Mouse (Mus musculus) ovary, postnatal 36 days (tissue): ENCODE measurements around the gene Dagla.

Experiments used
- DNase-seq: peaks from one replicate; pipeline ENCODE4 v3.0.0; 2022; ENCODE audit warnings: low spot score, mixed read lengths

The Dagla gene

GRCm38 (mm10) chr19:10279668-10280067 lies 25.0 kb downstream of the Dagla start:
- DNase-seq: no peak

GRCm38 (mm10) chr19:10278669-10279324 lies 25.9 kb downstream of the Dagla start:
- no peak for DNase-seq

GRCm38 (mm10) chr19:10277759-10278158 lies 26.9 kb downstream of the Dagla start:
- DNase-seq: peak; percentile 57

- DNase-seq: peak; percentile 20
Observed at GRCm38 (mm10) chr19:10277331-10277730, 27.3 kb downstream of the Dagla start.

- DNase-seq: no peak
Observed at GRCm38 (mm10) chr19:10276483-10277144, 28.1 kb downstream of the Dagla start.

GRCm38 (mm10) chr19:10274056-10274455 lies 30.6 kb downstream of the Dagla start:
- DNase-seq: no peak

- DNase-seq: no peak
Observed at GRCm38 (mm10) chr19:10272746-10273145, 31.9 kb downstream of the Dagla start.

- DNase-seq: no peak
Observed at GRCm38 (mm10) chr19:10271592-10271991, 33.1 kb downstream of the Dagla start.

GRCm38 (mm10) chr19:10270356-10270755 lies 34.3 kb downstream of the Dagla start:
- no peak for DNase-seq

GRCm38 (mm10) chr19:10268851-10269250 lies 35.8 kb downstream of the Dagla start:
- no peak for DNase-seq

GRCm38 (mm10) chr19:10267953-10268352 lies 36.7 kb downstream of the Dagla start:
- DNase-seq: no peak

- DNase-seq: peak; percentile 52
Observed at GRCm38 (mm10) chr19:10267057-10267456, 37.6 kb downstream of the Dagla start.

- peak; percentile 83 for DNase-seq
Observed at GRCm38 (mm10) chr19:10266196-10266850, 38.4 kb downstream of the Dagla start.

- DNase-seq: no peak
Observed at GRCm38 (mm10) chr19:10261369-10261768, 43.3 kb downstream of the Dagla start.

GRCm38 (mm10) chr19:10258279-10259011 lies 46.2 kb downstream of the Dagla start:
- peak; percentile 77 for DNase-seq

- DNase-seq: no peak
Observed at GRCm38 (mm10) chr19:10248128-10248527, 56.5 kb downstream of the Dagla start.

GRCm38 (mm10) chr19:10247165-10247564 lies 57.5 kb downstream of the Dagla start:
- DNase-seq: no peak

- DNase-seq: peak; percentile 61
Observed at GRCm38 (mm10) chr19:10244183-10244582, 60.5 kb downstream of the Dagla start.

- no peak for DNase-seq
Observed at GRCm38 (mm10) chr19:10242916-10243315, 61.8 kb downstream of the Dagla start.

GRCm38 (mm10) chr19:10240654-10241305 lies 63.9 kb downstream of the Dagla start, which contains the start of gene Myrf:
Gene Myrf, minus strand, starts transcription at chr19:10240748.
- peak; percentile 84 for DNase-seq

- DNase-seq: no peak
Observed at GRCm38 (mm10) chr19:10239975-10240653, 64.6 kb downstream of the Dagla start.
